8 mouse cellular contexts compared by ENCODE assay signal in genomic region chrX:93700528-93701225, GRCm38 (mm10). TPM values are rescaled to one million over a fixed set of nuclear protein-coding genes. Genes with fewer than 3 reads are reported as not detected.
DNase-seq lines count a peak whose midpoint lies in the region; ATAC-seq lines count a peak whose summit lies in the region.

No protein-coding gene starts in this region.

- H3K9me3 ChIP-seq in limb, embryonic 13.5 days: no peaks in the 10 kb centered on the region
- no peaks in the 10 kb centered on the region for H3K9me3 ChIP-seq in limb, embryonic 10.5 days (replicated peaks)
- H3K9me3 ChIP-seq in hindbrain, embryonic 13.5 days: no peaks in the 10 kb centered on the region

- H3K4me2 ChIP-seq in limb, embryonic 13.5 days (replicated peaks): peak overlapping the region; percentile 31; the same call in 1 of the 2 replicates
- 0 out of 2 replicates have a peak overlapping the region, but pooled peaks have one; percentile 8 for H3K4me2 ChIP-seq in hindbrain, embryonic 13.5 days

- no peak overlapping the region for H3K9ac ChIP-seq in limb, embryonic 13.5 days
- H3K9ac ChIP-seq in hindbrain, embryonic 13.5 days: no peak overlapping the region

- no peak overlapping the region for H3K4me3 ChIP-seq in limb, embryonic 13.5 days
- no peak overlapping the region for H3K4me3 ChIP-seq in limb, embryonic 10.5 days
- H3K4me3 ChIP-seq in hindbrain, embryonic 13.5 days: no peak overlapping the region

- H3K4me1 ChIP-seq in limb, embryonic 13.5 days: peaks cover 8% of the 10 kb centered on the region; the same call in 1 of the 2 replicates
- H3K4me1 ChIP-seq in limb, embryonic 10.5 days: peaks cover 5% of the 10 kb centered on the region
- H3K4me1 ChIP-seq in hindbrain, embryonic 13.5 days (replicated peaks): no peaks in the 10 kb centered on the region; the same call in 1 of the 2 replicates

- WGBS in limb, embryonic 13.5 days: 42% methylated on average over 8 of the region's 8 CpGs
- WGBS in limb, embryonic 10.5 days: 59% methylated on average over 8 of the region's 8 CpGs
- 50% methylated on average over 8 of the region's 8 CpGs for WGBS in hindbrain, embryonic 13.5 days

- H3K36me3 ChIP-seq in limb, embryonic 13.5 days: no peaks in the 10 kb centered on the region
- H3K36me3 ChIP-seq in limb, embryonic 10.5 days: no peaks in the 10 kb centered on the region
- no peaks in the 10 kb centered on the region for H3K36me3 ChIP-seq in hindbrain, embryonic 13.5 days

- no peaks in the 10 kb centered on the region for H3K27me3 ChIP-seq in limb, embryonic 13.5 days
- H3K27me3 ChIP-seq in limb, embryonic 10.5 days (ENCODE audit: low read depth, poor library complexity, severe bottlenecking): peaks cover 33% of the 10 kb centered on the region
- no peaks in the 10 kb centered on the region for H3K27me3 ChIP-seq in hindbrain, embryonic 13.5 days

- no peak overlapping the region for H3K27ac ChIP-seq in limb, embryonic 13.5 days
- H3K27ac ChIP-seq in limb, embryonic 10.5 days: no peak overlapping the region
- 0 out of 2 replicates have a peak overlapping the region, but pooled peaks have one; percentile 9 for H3K27ac ChIP-seq in hindbrain, embryonic 13.5 days

- no peak for DNase-seq in limb, embryonic 10.5 days (ENCODE audit: low spot score)
- peak; percentile 63 to 71 for DNase-seq in cerebellum, postnatal 10 days
- peak; percentile 43 for DNase-seq in gastrocnemius, adult 18-20 months (ENCODE audit: low spot score)
- DNase-seq in left cerebral cortex, adult 8-10 months (ENCODE audit: low spot score in 2 of 2): peak; percentile 8 to 39
- DNase-seq in mesoderm, embryonic 11.5 days (ENCODE audit: low read depth, low spot score): peak; percentile 16
- DNase-seq in spleen, postnatal 14 days (ENCODE audit: low spot score in 2 of 2): peak; percentile 43 to 44

- peak; percentile 54; the same call in 1 of the 2 replicates for ATAC-seq in limb, embryonic 13.5 days (ENCODE audit: low FRiP score, low read depth)
- ATAC-seq in hindbrain, embryonic 13.5 days (ENCODE audit: low FRiP score): peak; percentile 63; the same call in 1 of the 2 replicates

RNA-seq across cellular contexts. Expression of gene Pcyt1b, which starts 46.0 kb away (rescaled TPM):
- 3.8 and 4.0 TPM in 2 replicates for polyA plus RNA-seq in limb, embryonic 13.5 days (2015; fragmentation: Nextera tagmentation; extraction: Ambion mirVana)
- 2.5 and 4.8 TPM in 2 replicates for polyA plus RNA-seq in limb, embryonic 10.5 days (2016; fragmentation: Nextera tagmentation; extraction: Ambion mirVana)
- under 1 TPM in 1 of 2 experiments, not detected in 1; 0.27 TPM for total RNA-seq in gastrocnemius, adult 18-20 months (2021)
- polyA plus RNA-seq in hindbrain, embryonic 13.5 days (2015; fragmentation: Nextera tagmentation; extraction: Ambion mirVana): 21.6 and 23.1 TPM in 2 replicates
- total RNA-seq in left cerebral cortex, adult 8-10 months (2022): 10 to 100 TPM; 30.0 to 33.5 (median 31.9) TPM
